Mouse (Mus musculus): ENCODE measurements around the gene Hcrt.

Hcrt gene

DNA sequence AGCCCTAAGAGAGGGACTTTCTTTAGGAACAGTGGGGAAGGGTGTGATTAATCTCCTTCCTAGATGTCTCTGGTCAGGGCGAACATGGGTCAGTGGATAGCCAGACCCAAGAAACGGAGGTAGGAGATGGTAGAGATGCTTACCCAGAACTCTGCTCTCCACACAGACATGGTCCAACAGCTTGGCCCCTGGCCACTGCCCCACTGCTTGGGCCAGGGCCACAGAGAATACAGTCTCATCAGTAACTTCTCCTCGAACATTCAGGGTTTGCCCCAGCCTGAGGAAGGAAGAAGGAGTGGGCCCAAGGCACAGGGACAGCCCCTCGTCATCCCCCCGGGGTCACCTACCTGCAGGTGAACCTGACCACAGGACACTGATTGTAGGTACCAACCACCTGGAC is 5.1 kb upstream of the Hcrt start:
- no peak for DNase-seq

DNA sequence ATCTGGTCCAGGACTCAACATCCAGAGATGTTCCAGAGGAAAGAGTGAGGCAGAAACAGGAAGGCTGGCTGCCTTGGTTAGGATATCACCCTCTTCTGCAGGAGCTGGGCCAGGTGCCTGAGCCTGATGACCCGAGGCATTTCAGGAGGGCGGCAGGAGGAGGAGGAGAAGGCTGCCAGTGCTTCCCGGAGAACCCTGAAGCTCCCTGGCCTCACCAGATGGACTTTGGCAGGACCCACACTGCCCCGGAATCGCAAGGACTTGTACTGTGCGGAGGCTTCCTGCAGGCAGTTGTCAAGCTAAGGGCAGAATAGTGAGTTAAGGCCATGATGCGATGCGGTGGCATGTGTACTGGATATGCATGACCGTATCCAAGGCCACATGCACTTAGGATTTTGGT is 4.0 kb upstream of the Hcrt start:
- no peak for DNase-seq

DNA sequence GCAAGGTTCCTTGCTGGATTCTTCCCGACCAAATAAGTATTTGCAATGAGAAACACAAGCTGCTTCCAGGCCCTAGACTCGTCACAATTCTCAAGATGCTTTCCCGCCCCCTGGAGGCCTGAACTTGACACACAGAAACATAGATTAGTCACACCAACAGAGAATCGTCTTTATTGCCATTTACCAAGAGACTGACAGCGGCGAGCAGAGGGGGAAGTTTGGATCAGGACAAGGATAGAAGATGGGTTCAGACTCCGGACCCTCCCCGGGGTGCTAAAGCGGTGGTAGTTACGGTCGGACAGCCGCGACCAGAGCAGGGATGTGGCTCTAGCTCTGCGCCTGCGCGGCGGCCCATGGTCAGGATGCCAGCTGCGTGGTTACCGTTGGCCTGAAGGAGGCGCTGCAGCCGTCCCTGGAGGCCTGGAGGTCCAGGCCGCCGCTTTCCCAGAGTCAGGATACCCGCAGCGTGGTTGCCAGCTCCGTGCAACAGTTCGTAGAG is 1.1 kb downstream of the Hcrt start:
- peak; percentile 92 to 95 for DNase-seq

DNA sequence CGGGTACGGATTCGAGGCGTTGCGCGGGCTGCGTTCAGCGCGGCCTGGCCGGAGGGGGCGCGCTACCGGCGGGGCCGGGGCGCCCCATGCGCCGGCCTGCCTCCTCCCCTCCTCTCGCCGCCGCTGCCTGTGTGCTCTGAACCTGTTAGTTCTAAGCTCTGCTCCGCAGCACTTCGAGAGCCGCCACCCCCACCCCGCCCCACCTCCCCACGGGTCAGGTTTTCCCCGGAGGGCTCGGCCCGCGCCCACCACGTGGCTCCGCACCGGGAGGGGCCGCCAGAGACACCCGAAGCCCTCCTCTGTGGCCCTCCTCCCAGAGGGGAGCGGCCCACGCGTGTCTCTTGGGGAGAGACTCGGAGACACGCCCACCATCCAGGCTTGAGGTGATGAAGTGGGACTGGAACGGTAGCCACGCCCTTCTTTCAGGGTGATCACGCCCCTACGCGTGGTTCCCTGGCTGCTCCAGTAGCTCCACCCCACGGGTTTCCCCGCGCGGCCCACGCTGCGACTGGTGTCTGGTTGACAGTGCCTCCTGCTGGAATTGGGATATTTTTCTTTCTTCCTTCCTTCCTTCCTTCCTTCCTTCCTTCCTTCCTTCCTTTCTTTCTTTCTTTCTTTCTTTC is 3.0 kb downstream of the Hcrt start, which contains the start of gene Kcnh4:
Gene Kcnh4, minus strand, starts transcription at position 332 of the 623 bp plus-strand sequence.
- DNase-seq = peak; percentile 66 to 68

DNA sequence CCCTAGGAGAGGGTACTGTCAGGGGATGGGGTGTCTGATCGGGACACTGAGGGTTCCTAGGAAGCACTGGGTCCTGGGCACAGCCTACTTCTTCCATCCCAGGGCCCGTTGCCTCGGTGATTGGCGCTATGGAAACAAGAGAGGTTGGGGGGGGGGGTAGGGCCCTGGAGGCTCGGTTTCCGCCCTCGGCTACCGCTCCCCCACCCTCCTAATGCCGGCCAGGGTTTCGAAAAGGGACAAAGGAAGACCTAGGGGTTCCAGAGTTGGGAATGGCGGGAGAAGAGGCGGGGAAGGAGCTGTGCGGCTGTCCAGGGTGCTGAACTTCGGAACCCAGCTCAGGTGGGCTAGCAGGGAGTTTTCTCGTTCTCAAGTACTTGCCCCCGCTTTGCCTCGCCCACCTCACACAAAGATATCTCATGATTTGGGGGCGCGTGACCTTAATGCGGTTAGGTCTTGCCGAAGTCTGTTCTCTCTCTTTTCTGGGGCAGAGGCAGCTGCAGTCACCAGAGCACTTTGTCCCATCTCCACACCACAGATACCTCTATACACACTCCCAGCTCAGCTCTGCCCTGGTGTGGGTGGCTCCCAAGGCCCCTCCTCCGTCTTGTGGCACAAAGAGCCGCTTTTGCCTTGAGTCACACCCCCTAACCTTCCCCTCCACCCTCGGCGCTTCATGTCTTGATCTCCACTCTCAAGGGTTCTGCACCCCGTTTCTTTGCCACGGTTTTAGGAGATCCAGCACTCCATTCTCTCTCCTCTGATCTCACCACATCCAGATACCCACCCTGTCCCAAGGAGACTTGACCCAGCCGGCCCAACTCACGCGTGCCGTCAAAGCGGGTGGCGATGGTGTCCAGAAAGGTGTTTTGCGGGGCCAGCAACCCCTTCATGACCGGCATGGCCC is 3.8 kb downstream of the Hcrt start:
- peak in 1 of 2 experiments; percentile 32 for DNase-seq

DNA sequence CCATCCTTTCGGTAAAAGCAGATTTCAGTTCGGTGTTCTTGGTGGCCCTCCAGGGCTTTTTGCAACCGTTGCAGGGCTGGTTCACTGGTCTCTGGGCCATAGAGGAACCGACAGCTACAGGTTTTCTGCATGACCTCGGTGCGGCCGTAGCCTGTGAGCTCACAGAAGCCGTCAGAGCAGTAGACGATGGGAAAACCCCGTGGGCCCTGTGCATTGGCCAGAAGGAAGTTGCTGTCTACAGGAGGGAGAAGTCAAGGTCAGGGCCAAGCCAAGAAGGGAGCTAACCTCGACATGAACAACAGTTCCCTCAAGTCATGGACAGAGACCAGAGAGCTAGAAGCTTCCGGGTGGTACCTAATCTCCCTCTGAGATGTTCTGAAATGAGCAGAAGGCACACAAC is 5.2 kb downstream of the Hcrt start:
- DNase-seq = no peak

DNA sequence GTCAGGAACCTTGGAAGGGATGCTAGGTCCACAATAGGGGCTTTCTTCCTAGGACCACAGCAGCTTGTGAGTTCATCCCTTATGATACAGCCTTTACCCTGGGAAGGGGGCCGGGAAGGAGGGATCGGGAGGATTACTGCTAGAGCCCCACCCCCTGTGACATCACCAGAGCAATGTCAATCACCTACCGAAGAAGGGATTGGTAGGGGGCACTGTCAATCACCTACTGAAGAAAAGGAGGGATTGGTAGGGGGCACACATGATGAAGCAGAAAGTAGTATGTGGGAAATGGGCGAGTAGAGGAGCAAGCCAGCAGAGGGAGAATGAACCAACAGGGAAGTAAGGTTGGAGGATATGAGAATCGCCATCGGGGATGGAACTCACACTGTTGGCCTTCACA is 6.3 kb downstream of the Hcrt start:
- DNase-seq = no peak

DNA sequence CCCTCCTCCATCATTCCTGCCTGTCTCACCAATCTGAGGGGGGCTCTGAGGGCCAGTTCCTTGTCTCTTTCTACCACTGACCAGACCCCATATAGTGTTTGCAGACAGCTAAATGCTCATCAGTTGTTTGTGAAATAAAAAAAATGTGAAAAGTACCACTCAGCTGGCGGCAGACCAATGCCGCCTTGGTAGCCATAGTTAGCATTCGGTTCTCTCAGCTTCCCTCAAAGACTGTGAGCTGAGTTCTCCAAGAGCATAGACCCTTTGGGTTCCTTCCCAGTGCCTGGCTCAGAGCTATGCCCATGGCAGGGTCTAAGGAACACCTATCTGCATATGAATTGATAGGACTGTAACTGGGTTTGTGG is 8.1 kb downstream of the Hcrt start:
- no peak for DNase-seq

DNA sequence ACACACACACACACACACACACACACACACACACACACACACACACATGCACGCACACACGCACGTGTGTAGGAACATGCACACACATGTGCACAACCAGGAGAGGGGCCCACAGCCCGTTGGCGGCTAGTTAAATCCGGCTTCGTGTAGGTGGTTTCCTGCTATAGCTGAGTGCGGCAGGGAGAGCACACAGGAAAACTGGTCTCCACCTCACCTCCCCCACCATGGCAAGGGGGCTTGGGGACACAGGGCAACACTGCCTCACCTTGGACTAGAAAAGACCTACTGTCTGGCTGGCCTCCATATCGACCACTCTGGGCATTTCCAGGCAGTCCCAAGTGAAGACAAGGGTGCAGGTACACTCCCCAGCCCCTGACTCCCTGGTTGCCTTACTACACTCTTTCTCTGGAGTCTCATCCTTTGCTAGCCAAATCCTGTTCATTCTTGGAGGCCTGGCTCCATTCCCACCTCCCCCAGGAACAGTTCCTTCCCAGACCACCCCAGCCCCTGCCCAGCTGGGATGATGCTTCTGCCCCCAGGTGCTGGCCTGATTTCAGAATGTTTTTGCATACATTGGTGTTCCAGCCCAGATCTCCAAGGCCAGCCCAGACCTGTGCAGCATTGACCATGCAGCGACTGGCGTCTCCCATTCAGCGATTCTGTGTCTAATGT is 8.6 kb downstream of the Hcrt start:
- DNase-seq = peak in 1 of 2 experiments; percentile 52

DNA sequence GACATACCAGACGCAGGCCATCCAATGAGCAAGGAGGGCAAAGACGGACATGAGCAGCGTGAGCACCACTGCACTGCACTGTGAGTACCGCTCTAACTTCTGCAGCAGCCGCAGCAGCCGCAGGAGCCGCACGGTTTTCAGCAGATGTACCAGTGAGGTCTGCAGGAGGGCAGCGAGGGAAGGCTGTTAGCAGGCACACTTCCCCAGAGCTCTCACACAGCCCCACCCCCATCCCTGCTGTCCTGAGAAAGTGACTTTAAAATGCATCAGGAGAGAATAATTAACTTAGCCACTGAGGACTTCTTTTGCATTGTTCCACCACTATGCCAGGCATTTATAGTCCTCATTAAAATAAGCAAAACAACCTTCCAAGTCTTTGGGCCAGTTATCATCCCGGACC is 10.4 kb downstream of the Hcrt start:
- no peak for DNase-seq

DNA sequence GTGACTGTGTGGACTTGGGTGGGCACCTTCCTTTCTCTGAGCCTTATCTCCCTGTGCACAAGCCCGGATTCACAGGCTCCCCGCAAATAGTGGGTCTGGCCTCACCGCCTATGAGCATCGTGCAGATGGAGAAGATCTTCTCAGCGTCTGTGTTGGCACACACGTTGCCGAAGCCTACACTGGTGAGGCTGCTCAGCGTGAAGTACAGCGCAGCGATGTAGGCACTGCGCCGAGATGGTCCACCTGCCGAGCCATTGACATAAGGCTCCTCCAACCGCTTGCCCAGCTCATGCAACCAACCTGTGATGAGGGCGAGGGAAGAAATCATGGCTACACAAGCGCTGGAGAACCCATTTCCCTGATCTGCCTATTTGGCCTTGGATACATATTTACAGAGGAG is 12.6 kb downstream of the Hcrt start:
- DNase-seq = no peak

DNA sequence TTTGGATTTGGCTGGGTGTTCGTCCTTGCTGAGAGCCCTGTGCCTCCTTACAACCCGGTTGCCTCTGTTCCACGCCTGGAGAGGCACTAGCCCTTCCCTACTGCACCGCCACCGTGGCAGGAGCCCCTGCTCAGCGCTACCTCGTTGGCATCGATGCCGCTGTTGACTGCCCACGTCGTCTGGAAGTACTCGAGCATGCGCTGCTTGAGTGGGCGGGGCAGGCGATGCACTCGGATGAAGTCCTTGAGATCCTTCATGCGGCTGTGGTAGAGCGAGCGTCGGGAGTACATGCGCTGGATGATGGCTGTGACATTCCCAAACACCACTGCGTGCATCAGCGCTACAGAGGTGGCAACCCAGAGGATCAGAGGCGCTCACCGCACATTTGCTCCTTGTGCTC is 13.3 kb downstream of the Hcrt start:
- no peak for DNase-seq

DNA sequence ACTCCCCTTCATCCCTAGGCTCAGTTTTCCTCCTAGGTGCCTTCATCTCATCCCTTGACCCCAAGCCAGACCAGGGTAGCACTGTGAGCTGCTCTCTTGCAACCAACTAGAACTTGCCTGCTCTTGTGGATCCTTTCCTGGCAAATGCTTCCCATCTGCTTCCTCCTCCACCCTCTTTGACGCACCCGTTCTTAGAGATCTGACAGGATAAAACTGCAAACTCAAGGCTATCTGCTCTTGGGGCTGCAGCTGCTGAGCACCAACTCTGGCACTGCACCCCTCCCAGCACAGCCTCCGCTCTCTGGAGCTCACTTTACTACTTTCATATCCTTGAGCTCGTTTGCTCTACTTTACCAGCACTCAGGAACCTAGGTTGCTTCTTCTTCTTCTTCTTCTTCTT is 14.1 kb downstream of the Hcrt start:
- no peak for DNase-seq

DNA sequence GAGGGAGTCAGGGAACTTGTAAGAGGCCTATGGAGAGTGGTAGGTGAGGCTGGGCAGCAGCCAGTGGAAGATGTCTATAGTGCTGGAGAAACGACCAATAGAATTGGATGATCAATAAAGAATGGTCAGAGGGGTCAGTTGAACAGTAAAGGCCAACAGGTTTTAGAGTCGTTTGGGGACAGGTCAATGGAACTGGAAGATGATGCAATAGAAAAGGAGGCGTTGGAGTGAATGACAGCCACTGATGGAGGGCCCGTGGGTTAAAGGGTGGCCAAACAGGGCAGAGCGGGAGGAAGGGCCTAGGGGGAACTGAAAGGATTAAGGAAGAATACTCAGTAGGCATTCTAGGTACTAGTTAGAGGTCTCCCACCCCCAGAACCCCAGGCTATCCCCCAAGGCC is 15.6 kb downstream of the Hcrt start:
- no peak for DNase-seq

DNA sequence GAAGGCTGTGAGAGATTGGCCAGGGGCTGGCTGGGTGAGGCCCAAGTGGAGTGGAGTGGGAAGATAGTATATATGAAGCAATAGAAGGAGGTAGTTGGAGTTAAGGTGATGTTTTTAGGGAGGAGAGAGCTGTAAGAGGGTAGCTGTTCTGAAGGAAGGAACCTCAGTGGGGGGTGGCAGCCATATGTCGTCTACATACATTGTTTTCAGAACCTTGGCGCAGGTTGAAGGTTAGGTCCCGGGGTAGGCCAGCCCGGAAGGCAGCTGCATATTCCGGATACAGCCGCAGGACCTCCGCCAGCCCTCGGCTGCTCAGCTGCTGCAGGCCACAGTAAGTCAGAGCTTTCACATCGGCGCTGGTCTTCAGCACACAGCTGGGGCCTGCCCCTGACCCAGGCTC is 16.2 kb downstream of the Hcrt start:
- DNase-seq = no peak

DNA sequence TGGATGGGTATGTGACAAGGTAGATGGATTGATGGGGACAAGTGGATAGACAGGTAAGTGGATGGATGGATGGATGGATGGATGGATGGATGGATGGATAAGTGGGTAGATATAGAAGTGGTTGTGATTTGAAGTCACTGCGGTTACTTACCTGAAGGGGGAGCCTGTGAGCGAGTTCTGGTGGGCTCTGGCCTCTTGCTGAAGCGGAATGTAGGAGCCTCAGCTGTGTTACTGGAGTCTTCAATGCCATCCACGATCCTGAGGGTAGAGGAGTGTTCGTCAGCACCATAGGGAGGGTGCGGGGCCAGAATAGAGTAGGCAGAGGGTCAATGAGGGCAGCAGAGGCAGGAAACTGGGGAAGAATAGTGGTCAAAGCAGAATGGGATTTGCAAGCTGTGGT is 17.6 kb downstream of the Hcrt start:
- peak; percentile 76 to 79 for DNase-seq

DNA sequence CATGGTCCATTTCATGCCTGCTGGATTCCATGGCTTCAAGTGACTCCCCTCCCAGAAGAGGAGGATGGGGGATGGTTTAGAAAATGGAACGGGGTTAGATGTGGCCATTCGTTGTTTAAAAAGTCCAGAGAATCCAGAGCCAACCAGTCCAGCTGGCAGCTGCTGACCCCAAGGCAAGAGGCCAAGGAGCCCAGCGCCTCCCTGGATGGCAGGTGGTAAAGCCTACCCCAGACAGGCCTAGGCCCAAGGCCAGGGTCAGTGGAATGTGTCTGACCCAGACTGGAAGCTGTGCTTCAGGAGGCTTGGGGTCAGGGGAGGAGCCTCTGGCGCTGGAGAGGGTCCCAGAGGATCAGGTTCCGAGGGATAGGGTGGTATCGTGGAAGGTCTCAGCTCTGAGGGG is 21.4 kb downstream of the Hcrt start:
- peak; percentile 66 to 77 for DNase-seq

DNA sequence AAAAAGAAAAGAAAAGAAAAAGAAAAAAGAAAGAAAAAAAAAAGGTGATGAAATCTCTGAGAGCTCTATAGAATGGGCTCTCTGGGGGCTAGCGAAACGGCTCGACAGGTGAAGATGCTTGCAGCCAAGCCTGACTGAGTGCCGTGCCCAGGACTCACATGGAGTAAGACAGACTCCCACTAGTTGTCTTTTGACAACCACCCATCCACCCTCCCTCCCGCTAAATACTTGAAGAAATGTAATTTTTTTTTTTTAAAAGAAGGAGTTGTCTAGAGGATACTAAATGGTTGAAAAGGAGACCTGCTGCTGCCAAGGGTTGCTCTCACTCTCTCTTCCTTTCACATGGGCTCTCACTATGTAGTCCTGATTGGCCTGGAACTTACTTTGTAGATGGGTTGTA is 24.0 kb downstream of the Hcrt start:
- peak in 1 of 2 experiments; percentile 48 for DNase-seq

DNA sequence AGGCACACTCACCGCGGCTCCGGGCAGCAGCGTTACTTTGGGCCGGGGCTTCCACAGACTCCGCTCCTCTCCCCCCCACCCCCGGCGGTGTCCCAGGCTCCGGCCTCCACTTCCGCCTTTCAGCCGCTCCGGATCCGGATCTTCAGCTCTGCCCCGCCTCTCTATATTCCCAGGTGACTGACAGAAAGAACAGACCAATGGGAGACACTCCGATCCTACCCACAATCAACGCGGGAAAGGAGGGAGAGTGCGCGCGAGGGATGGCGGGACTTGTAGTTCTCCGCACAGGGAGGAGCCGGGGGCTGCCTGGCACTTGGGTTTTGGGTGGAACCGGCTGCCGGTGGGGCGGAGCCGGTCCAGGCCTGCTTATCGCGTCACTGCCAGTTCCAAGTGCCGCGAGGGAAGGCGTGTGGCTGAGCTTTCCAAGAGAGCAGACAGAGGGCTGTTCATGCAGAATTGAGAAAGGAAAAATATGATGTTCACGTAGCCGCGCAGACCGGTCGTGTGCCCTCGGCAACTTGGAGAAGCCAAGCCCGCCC is 24.6 kb downstream of the Hcrt start, which contains the start of gene Rab5c:
Gene Rab5c, minus strand, starts transcription at position 150 of the 539 bp plus-strand sequence.
- DNase-seq = peak; percentile 98 to 99

DNA sequence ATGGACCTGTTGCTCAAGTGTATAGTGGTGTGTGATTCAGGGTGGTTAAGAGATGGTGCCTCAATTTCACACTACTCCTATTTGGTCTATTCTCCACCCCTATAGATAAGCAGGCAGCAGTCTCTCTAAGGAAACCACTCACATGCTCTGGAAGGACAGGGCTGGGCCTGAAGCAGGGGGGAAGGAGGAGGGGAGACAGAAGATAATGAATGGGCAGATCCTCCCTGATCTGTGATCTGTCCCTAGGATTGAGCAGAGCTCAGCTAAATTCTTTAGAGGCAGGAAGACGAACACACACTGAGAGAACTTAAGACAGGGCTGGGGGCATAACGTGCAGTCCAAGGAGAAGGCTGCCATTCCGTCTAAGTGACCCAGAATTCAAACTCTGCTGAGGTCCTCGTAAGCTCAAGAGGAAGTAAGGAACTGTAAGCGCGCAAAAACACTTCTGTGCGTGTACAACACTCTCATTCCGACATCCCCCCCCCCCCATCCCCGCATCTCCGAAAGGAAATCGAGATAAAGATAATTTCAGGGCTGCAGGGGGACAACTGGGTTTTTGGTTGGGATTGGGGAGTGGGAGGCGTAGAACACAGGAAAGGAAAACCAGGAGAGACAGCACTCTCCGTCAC is 25.5 kb downstream of the Hcrt start:
- DNase-seq = no peak

DNA sequence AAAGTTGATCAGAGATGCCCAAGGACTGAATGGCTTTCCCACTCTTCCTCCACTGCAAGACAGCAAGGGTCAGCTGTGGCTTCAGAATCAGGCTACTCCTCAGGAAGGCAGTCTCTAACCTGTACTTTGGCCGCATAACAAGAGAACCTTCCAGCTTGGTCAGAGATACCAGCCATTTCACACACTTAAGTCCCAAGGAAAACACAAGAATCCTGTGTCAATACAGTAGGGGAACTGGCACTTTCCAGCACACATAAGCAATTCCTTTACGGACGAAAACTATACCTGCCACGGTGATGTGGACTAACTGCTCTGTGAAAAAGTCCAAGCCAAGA is 26.0 kb downstream of the Hcrt start:
- DNase-seq = no peak

DNA sequence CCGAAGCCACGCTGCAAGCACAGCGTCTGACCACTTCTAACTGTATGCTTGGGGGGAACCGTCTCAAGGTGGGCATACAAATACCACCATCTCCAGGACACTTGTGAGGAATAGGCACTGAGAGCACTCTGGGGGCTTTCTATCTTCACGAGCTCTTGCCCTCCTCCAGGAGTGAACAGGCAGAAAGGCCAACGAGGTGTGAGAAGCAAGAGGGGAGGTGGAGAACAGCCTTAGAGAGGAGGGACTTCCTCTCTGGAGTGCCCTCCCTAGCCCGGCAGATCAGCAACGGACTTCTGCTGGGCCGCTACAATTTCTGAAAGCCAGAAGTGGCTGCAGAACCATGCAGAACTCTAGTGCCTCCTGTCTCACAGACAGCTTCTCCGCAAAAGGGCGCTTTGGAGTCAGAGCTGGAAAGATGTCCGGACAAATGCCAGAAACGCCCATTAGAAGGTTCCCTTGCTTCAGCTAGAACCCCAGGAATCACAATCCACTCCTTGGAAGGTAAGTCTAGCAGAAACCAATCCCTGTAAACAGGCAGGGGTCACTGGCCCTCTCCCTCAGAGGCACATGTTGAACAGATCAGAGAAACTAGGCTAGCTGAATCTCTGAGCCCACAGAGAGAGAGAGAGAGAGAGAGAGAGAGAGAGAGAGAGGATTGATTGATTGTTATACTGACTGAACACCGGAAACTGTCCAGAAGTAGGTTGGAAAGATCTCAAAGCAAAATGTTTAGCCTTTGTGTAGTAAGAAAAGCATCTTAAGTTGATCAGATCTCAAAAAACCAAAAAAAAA is 26.6 kb downstream of the Hcrt start:
- no peak for DNase-seq
